Mouse (Mus musculus) kidney, adult 2 months (tissue): ENCODE measurements around the gene Mkln1. TPM values are rescaled to one million over a fixed set of nuclear protein-coding genes. Genes with fewer than 3 reads are reported as not detected.

Experiments used
- DNase-seq: peaks from one replicate; pipeline ENCODE4 v3.0.0; 2021
- H3K27ac ChIP-seq: fragments of 200-500 bp; 2 replicates; pipeline ENCODE4 v1.5.1; 2012; ENCODE audit warnings: low read depth, low read length, control low read depth, inconsistent platforms; ENCODE audit not compliant: insufficient read depth
- H3K27me3 ChIP-seq: fragments of 200-500 bp; replicated peaks from 2 replicates; pipeline ENCODE4 v1.6.1; 2012; ENCODE audit warnings: mild to moderate bottlenecking, moderate library complexity, low read length, inconsistent platforms; ENCODE audit not compliant: control insufficient read depth, insufficient read depth
- H3K36me3 ChIP-seq: fragments of 200-500 bp; 2 replicates; pipeline ENCODE4 v1.6.1; 2012; ENCODE audit warnings: mild to moderate bottlenecking, moderate library complexity, low read length, inconsistent platforms; ENCODE audit not compliant: control insufficient read depth, insufficient read depth
- H3K4me1 ChIP-seq: fragments of 200-500 bp; 2 replicates; pipeline ENCODE4 v1.6.1; 2011; ENCODE audit warnings: low read length; ENCODE audit not compliant: control insufficient read depth, insufficient read depth
- H3K4me3 ChIP-seq: fragments of 200-500 bp; 2 replicates; pipeline ENCODE4 v1.5.1; 2011; ENCODE audit warnings: mild to moderate bottlenecking, low read depth, low read length, control low read depth; ENCODE audit not compliant: insufficient read depth
- CTCF ChIP-seq: fragments of 200-500 bp; conservative IDR thresholded peaks from 2 replicates; pipeline ENCODE4 v1.5.1; 2011; ENCODE audit warnings: low read depth, mild to moderate bottlenecking, control low read depth, low read length, moderate library complexity, mixed read lengths; ENCODE audit not compliant: insufficient read depth, insufficient read length
- POLR2A ChIP-seq: fragments of 200-500 bp; IDR thresholded peaks from one replicate; pipeline ENCODE4 v1.6.1; 2011; ENCODE audit warnings: low read depth, low read length, control low read depth
- WGBS: fragments of 180-500 bp; shearing (Covaris S2); methylation state at CpG from one replicate; pipeline ENCODE4 v1.1.7; 2018; 5-methylcytosine and 5-hydroxymethylcytosine counted together
- polyA plus RNA-seq: library from polyadenylated mRNA; depleted of rRNA; stranded (reverse); fragments of >200 nt; gene quantifications from 2 replicates; pipeline ENCODE4 v1.2.3, GENCODE M21; 2012

Mkln1 gene
- polyA plus RNA-seq, 1 experiment, result 84.5 TPM

- H3K4me1 ChIP-seq, result peaks cover 5% of the 10 kb centered on the region; the same call in 1 of the 2 replicates
- 84% methylated on average over 10 of the region's 10 CpGs for WGBS
- H3K27me3 ChIP-seq, result no peaks in the 10 kb centered on the region
- H3K27ac ChIP-seq, result no peak overlapping the region
- DNase-seq, result no peak
- H3K4me3 ChIP-seq, result no peak overlapping the region
- TF ChIP-seq CTCF, result no peak
- no peak for TF ChIP-seq POLR2A
- H3K36me3 ChIP-seq, result no peaks in the 10 kb centered on the region
Observed at GRCm38 (mm10) chr6:31385281-31386145, 13.0 kb upstream of the Mkln1 start.

GRCm38 (mm10) chr6:31389716-31390115, 8.8 kb upstream of the Mkln1 start:
- DNase-seq, result no peak
- Histone ChIP-seq H3K4me3 (no peak overlapping the region), H3K27me3 (no peaks in the 10 kb centered on the region), H3K36me3 (no peaks in the 10 kb centered on the region), H3K4me1 (peaks cover 17% of the 10 kb centered on the region; the same call in 1 of the 2 replicates), H3K27ac (no peak overlapping the region)
- WGBS, result 92% methylated on average over 6 of the region's 6 CpGs
- TF ChIP-seq POLR2A (no peak), CTCF (no peak)

- peak; percentile 72 for DNase-seq
- Histone ChIP-seq H3K27ac (peak overlapping the region; percentile 42), H3K27me3 (no peaks in the 10 kb centered on the region), H3K36me3 (no peaks in the 10 kb centered on the region), H3K4me3 (no peak overlapping the region), H3K4me1 (peaks cover 17% of the 10 kb centered on the region; the same call in 1 of the 2 replicates)
- 30% methylated on average over 8 of the region's 8 CpGs for WGBS
- TF ChIP-seq POLR2A, result no peak
- peak; percentile 67 for TF ChIP-seq CTCF
Observed at GRCm38 (mm10) chr6:31390243-31390981, 8.1 kb upstream of the Mkln1 start.

- peak; percentile 74 for DNase-seq
- H3K4me3 ChIP-seq, result no peak overlapping the region
- H3K36me3 ChIP-seq, result no peaks in the 10 kb centered on the region
- peaks cover 20% of the 10 kb centered on the region; the same call in 1 of the 2 replicates for H3K4me1 ChIP-seq
- H3K27me3 ChIP-seq, result no peaks in the 10 kb centered on the region
- H3K27ac ChIP-seq, result peak overlapping the region; percentile 70
- TF ChIP-seq POLR2A, result no peak
- TF ChIP-seq CTCF, result no peak
- WGBS, result 41% methylated on average over 5 of the region's 5 CpGs
Observed at GRCm38 (mm10) chr6:31392871-31393270, 5.7 kb upstream of the Mkln1 start.

- Histone ChIP-seq H3K36me3 (no peaks in the 10 kb centered on the region), H3K4me3 (no peak overlapping the region), H3K4me1 (peaks cover 17% of the 10 kb centered on the region; the same call in 1 of the 2 replicates), H3K27me3 (no peaks in the 10 kb centered on the region), H3K27ac (no peak overlapping the region)
- DNase-seq, result no peak
- TF ChIP-seq POLR2A (no peak), CTCF (no peak)
- WGBS, result 89% methylated on average over 4 of the region's 4 CpGs
Observed at GRCm38 (mm10) chr6:31396118-31396517, 2.4 kb upstream of the Mkln1 start.

GRCm38 (mm10) chr6:31397308-31397707, 1.2 kb upstream of the Mkln1 start:
- DNase-seq, result peak; percentile 34
- Histone ChIP-seq H3K4me3 (no peak overlapping the region), H3K27me3 (no peaks in the 10 kb centered on the region), H3K4me1 (peaks cover 17% of the 10 kb centered on the region; the same call in 1 of the 2 replicates), H3K27ac (no peak overlapping the region), H3K36me3 (no peaks in the 10 kb centered on the region)
- TF ChIP-seq POLR2A (no peak), CTCF (no peak)

- DNase-seq, result no peak
- 58% methylated on average over 10 of the region's 10 CpGs for WGBS
- Histone ChIP-seq H3K4me3 (no peak overlapping the region), H3K27me3 (no peaks in the 10 kb centered on the region), H3K36me3 (no peaks in the 10 kb centered on the region), H3K27ac (peak overlapping the region; percentile 94), H3K4me1 (peaks cover 19% of the 10 kb centered on the region; the same call in 1 of the 2 replicates)
- TF ChIP-seq POLR2A, result no peak
Observed at GRCm38 (mm10) chr6:31397775-31398430, 632 bp upstream of the Mkln1 start.
